In the genomic region with DNA sequence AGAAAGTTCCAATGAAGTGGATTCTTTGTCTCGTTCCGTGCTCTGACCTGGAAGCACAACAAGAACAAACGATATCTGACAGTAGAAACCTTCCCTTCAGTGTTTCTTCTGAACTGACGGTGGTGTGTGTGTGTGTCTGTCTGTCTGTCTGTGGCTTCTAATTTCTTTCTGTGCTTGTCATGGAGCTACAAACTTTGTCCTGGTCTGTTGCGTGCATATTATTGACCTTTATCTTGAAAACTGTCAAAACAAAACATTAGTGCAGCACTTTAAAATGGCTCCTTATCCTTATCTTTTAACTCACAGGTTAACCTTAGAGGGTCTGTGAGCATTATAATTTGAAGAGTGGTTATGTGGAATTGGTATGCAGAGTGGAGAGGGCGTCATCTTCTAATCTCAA, we compare ENCODE assay signal across 8 mouse cellular contexts. TPM values are rescaled to one million over a fixed set of nuclear protein-coding genes. Genes with fewer than 3 reads are reported as not detected.
DNase-seq lines count a peak whose midpoint lies in the region; ATAC-seq and TF ChIP-seq lines count a peak whose summit lies in the region.

No protein-coding gene starts in this region.

- H3K27ac ChIP-seq in kidney, postnatal 0 days, result no peak overlapping the region
- H3K27ac ChIP-seq in embryonic facial prominence, embryonic 13.5 days, result no peak overlapping the region
- no peak overlapping the region for H3K27ac ChIP-seq in intestine, embryonic 15.5 days
- no peak overlapping the region for H3K27ac ChIP-seq in midbrain, embryonic 16.5 days (ENCODE audit: low read length)

- no peak for TF ChIP-seq CTCF in kidney, postnatal 0 days (IDR thresholded peaks at IDR 0.05; ENCODE audit: low read depth)

- ATAC-seq in kidney, postnatal 0 days (replicated peaks; ENCODE audit: low FRiP score, low read depth), result no peak
- no peak for ATAC-seq in embryonic facial prominence, embryonic 13.5 days (ENCODE audit: insufficient number of reproducible peaks, insufficient read depth, low FRiP score, low TSS enrichment, low read depth)
- no peak for ATAC-seq in intestine, embryonic 15.5 days
- ATAC-seq in midbrain, embryonic 16.5 days, result no peak
- no peak for ATAC-seq in frontal cortex, adult (ENCODE audit: low TSS enrichment)

- DNase-seq in kidney, postnatal 0 days (ENCODE audit: low spot score), result no peak
- DNase-seq in kidney, postnatal 14 days, result no peak
- no peak for DNase-seq in retina, postnatal 1 day
- DNase-seq in kidney, postnatal 4 days, result no peak

- no peaks in the 10 kb centered on the region for H3K27me3 ChIP-seq in kidney, postnatal 0 days (ENCODE audit: insufficient read depth, low read length)
- no peaks in the 10 kb centered on the region for H3K27me3 ChIP-seq in embryonic facial prominence, embryonic 13.5 days
- no peaks in the 10 kb centered on the region for H3K27me3 ChIP-seq in intestine, embryonic 15.5 days (replicated peaks)
- no peaks in the 10 kb centered on the region for H3K27me3 ChIP-seq in midbrain, embryonic 16.5 days (ENCODE audit: control insufficient read depth, insufficient read depth, low read depth, low read length)

- peak overlapping the region; percentile 97; the same call in 1 of the 2 replicates for H3K9ac ChIP-seq in kidney, postnatal 0 days (ENCODE audit: low read depth, low read length)
- H3K9ac ChIP-seq in embryonic facial prominence, embryonic 13.5 days, result peak overlapping the region; percentile 97
- H3K9ac ChIP-seq in intestine, embryonic 15.5 days, result 0 out of 2 replicates have a peak overlapping the region, but pooled peaks have one; percentile 91
- H3K9ac ChIP-seq in midbrain, embryonic 16.5 days (ENCODE audit: low read depth, low read length), result peak overlapping the region; percentile 97

- no peaks in the 10 kb centered on the region for H3K9me3 ChIP-seq in kidney, postnatal 0 days (replicated peaks; ENCODE audit: low read length)
- no peaks in the 10 kb centered on the region for H3K9me3 ChIP-seq in embryonic facial prominence, embryonic 13.5 days
- H3K9me3 ChIP-seq in intestine, embryonic 15.5 days, result no peaks in the 10 kb centered on the region
- no peaks in the 10 kb centered on the region for H3K9me3 ChIP-seq in midbrain, embryonic 16.5 days (replicated peaks; ENCODE audit: control insufficient read depth, low read length, poor library complexity, severe bottlenecking)

- peak overlapping the region; percentile 97 for H3K4me3 ChIP-seq in kidney, postnatal 0 days (replicated peaks; ENCODE audit: low read depth, low read length)
- peak overlapping the region; percentile 93 for H3K4me3 ChIP-seq in embryonic facial prominence, embryonic 13.5 days
- peak overlapping the region; percentile 95 for H3K4me3 ChIP-seq in intestine, embryonic 15.5 days (replicated peaks)
- H3K4me3 ChIP-seq in midbrain, embryonic 16.5 days (ENCODE audit: low read depth, low read length), result peak overlapping the region; percentile 95

- 34% methylated on average over 6 of the region's 6 CpGs for WGBS in kidney, postnatal 0 days
- WGBS in embryonic facial prominence, embryonic 13.5 days, result 51% methylated on average over 6 of the region's 6 CpGs
- 30% methylated on average over 6 of the region's 6 CpGs for WGBS in intestine, embryonic 15.5 days
- 57% methylated on average over 6 of the region's 6 CpGs for WGBS in midbrain, embryonic 16.5 days

- peaks cover 26% of the 10 kb centered on the region for H3K4me1 ChIP-seq in kidney, postnatal 0 days (replicated peaks; ENCODE audit: insufficient read depth, low read length)
- H3K4me1 ChIP-seq in embryonic facial prominence, embryonic 13.5 days, result peaks cover 29% of the 10 kb centered on the region
- H3K4me1 ChIP-seq in intestine, embryonic 15.5 days (replicated peaks), result peaks cover 21% of the 10 kb centered on the region
- peaks cover 43% of the 10 kb centered on the region for H3K4me1 ChIP-seq in midbrain, embryonic 16.5 days (ENCODE audit: control insufficient read depth, insufficient read depth, low read length)

- H3K4me2 ChIP-seq in kidney, postnatal 0 days (ENCODE audit: low read length), result peak overlapping the region; percentile 70
- H3K4me2 ChIP-seq in embryonic facial prominence, embryonic 13.5 days, result peak overlapping the region; percentile 92
- H3K4me2 ChIP-seq in intestine, embryonic 15.5 days (replicated peaks), result peak overlapping the region; percentile 79
- H3K4me2 ChIP-seq in midbrain, embryonic 16.5 days (ENCODE audit: low read length), result peak overlapping the region; percentile 98

- peaks cover 16% of the 10 kb centered on the region; the same call in 1 of the 2 replicates for H3K36me3 ChIP-seq in kidney, postnatal 0 days (ENCODE audit: insufficient read depth, low read length)
- H3K36me3 ChIP-seq in embryonic facial prominence, embryonic 13.5 days, result peaks cover 37% of the 10 kb centered on the region
- H3K36me3 ChIP-seq in intestine, embryonic 15.5 days, result peaks cover 11% of the 10 kb centered on the region; the same call in 1 of the 2 replicates
- H3K36me3 ChIP-seq in midbrain, embryonic 16.5 days (ENCODE audit: control insufficient read depth, insufficient read depth, low read length), result 0 out of 2 replicates have a peak, but pooled peaks cover 9% of the 10 kb centered on the region

RNA-seq across cellular contexts. Expression of gene Prkar1a, which starts 3.3 kb away (rescaled TPM):
- polyA plus RNA-seq in kidney, postnatal 0 days (2015; fragmentation: Nextera tagmentation; extraction: Ambion mirVana), result 340 and 372 TPM in 2 replicates
- 324 and 370 TPM in 2 replicates for polyA plus RNA-seq in embryonic facial prominence, embryonic 13.5 days (2015; fragmentation: Nextera tagmentation; extraction: Ambion mirVana)
- polyA plus RNA-seq in intestine, embryonic 15.5 days (2015; fragmentation: Nextera tagmentation; extraction: Ambion mirVana), result 270 and 286 TPM in 2 replicates
- polyA plus RNA-seq in midbrain, embryonic 16.5 days (2015; fragmentation: Nextera tagmentation; extraction: Ambion mirVana), result 538 and 554 TPM in 2 replicates

RNA-seq across cellular contexts. Expression of gene Wipi1, which starts 40.7 kb away (rescaled TPM):
- 42.0 and 42.6 TPM in 2 replicates for polyA plus RNA-seq in kidney, postnatal 0 days (2015; fragmentation: Nextera tagmentation; extraction: Ambion mirVana)
- 53.5 and 55.5 TPM in 2 replicates for polyA plus RNA-seq in embryonic facial prominence, embryonic 13.5 days (2015; fragmentation: Nextera tagmentation; extraction: Ambion mirVana)
- 27.4 and 30.4 TPM in 2 replicates for polyA plus RNA-seq in intestine, embryonic 15.5 days (2015; fragmentation: Nextera tagmentation; extraction: Ambion mirVana)
- 14.3 and 15.6 TPM in 2 replicates for polyA plus RNA-seq in midbrain, embryonic 16.5 days (2015; fragmentation: Nextera tagmentation; extraction: Ambion mirVana)
